Mouse (Mus musculus): Measurements from ENCODE around the gene 1700003E16Rik. TPM values are rescaled to one million over a fixed set of nuclear protein-coding genes. Genes with fewer than 3 reads are reported as not detected.
"Not testable (repeated sequence)": the region's sequence is repeated elsewhere in the genome, so short reads cannot be mapped to it uniquely, and the experiment has no call there.

Gene 1700003E16Rik
- polyA plus RNA-seq, 1 experiment from 2014 or later: 1.6 TPM

DNA sequence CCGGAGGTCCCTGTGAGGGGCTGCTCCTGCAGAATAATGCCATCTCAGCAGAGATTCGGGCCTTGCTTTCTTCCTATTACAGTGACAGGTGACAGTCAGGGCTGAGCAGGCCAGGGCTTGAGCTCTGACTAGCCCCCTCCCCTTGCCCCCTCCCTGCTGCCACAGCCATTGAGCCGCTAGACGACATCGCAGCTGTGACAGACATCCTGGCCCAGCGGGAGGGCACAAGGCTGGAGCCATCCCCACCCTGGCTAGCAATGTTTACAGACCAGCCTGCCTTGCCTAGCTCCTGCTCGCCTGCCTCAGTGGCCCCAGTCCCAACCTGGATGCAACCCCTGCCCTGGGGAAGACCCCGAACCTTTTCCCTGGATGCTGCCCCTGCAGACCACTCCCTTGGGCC, 4.5 kb upstream of the 1700003E16Rik start:
- ATAC-seq (replicated peaks; ENCODE audit: low FRiP score, low read depth): no peak
- 48% methylated on average over 8 of the region's 8 CpGs for WGBS
- Histone ChIP-seq H3K9me3 (replicated peaks; ENCODE audit: low read length) (no peaks in the 10 kb centered on the region), H3K27ac (no peak overlapping the region), H3K9ac (ENCODE audit: low read depth, low read length) (no peak overlapping the region), H3K27me3 (ENCODE audit: insufficient read depth, low read length) (no peaks in the 10 kb centered on the region), H3K4me3 (replicated peaks; ENCODE audit: low read depth, low read length) (no peak overlapping the region), H3K4me2 (ENCODE audit: low read length) (no peak overlapping the region), H3K36me3 (ENCODE audit: insufficient read depth, low read length) (peaks cover 15% of the 10 kb centered on the region; the same call in 1 of the 2 replicates), H3K4me1 (replicated peaks; ENCODE audit: insufficient read depth, low read length) (peaks cover 7% of the 10 kb centered on the region; the same call in 1 of the 2 replicates)
- DNase-seq (ENCODE audit: low spot score): no peak
- no peak for TF ChIP-seq CTCF (IDR thresholded peaks at IDR 0.05; ENCODE audit: low read depth)

DNA sequence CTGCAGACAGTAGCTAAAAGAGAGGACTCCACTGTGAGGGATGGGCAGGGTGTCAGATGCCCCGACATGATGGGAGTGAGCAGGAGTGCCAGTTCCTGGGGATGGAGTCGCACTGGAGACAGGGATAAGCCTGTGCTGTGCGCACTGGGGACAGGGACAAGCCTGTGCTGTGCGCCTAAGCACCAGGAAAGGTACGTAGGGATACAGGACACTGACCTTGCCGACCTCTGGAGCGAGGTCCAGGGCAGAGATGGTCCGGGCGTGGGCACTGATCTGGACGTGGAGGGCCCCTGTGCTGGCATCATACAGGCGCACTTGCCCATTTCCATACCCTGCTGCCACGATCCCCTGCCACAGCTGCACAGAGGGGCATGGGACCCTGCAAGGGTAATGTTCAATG, 3.2 kb upstream of the 1700003E16Rik start:
- Histone ChIP-seq H3K27me3 (ENCODE audit: insufficient read depth, low read length) (no peaks in the 10 kb centered on the region), H3K36me3 (ENCODE audit: insufficient read depth, low read length) (peaks cover 15% of the 10 kb centered on the region; the same call in 1 of the 2 replicates), H3K4me2 (ENCODE audit: low read length) (no peak overlapping the region), H3K9me3 (replicated peaks; ENCODE audit: low read length) (no peaks in the 10 kb centered on the region), H3K4me1 (replicated peaks; ENCODE audit: insufficient read depth, low read length) (peaks cover 7% of the 10 kb centered on the region; the same call in 1 of the 2 replicates), H3K27ac (no peak overlapping the region), H3K4me3 (replicated peaks; ENCODE audit: low read depth, low read length) (no peak overlapping the region), H3K9ac (ENCODE audit: low read depth, low read length) (no peak overlapping the region)
- DNase-seq (ENCODE audit: low spot score) (no peak), ATAC-seq (replicated peaks; ENCODE audit: low FRiP score, low read depth) (no peak)
- TF ChIP-seq CTCF (IDR thresholded peaks at IDR 0.05; ENCODE audit: low read depth): no peak
- 86% methylated on average over 12 of the region's 12 CpGs for WGBS

DNA sequence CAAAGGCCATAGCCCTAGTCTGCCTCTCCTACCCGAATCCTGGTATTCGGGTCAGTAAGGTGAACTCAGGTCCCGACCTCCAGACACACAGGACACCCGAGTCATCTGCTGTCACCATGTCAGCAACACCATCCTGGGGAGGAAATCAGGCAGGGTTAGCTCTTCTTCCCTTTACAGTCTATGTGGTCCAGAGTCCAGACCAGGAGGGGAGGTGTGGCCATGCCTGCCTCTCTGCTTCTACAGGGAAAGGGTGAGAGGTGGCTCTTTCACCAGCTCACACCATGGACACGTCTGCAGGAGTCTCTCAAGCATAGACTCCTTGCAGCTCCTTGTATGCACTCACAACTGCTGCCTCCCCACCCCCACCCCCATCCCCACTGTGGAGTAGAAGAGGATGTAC, 2.7 kb upstream of the 1700003E16Rik start:
- ATAC-seq (replicated peaks; ENCODE audit: low FRiP score, low read depth) (no peak; the same call in 1 of the 2 replicates), DNase-seq (ENCODE audit: low spot score) (no peak)
- no peaks in the 10 kb centered on the region for H3K27me3 ChIP-seq (ENCODE audit: insufficient read depth, low read length)
- peaks cover 7% of the 10 kb centered on the region; the same call in 1 of the 2 replicates for H3K4me1 ChIP-seq (replicated peaks; ENCODE audit: insufficient read depth, low read length)
- no peak overlapping the region for H3K27ac ChIP-seq
- H3K4me3 ChIP-seq (replicated peaks; ENCODE audit: low read depth, low read length): no peak overlapping the region
- H3K9me3 ChIP-seq (replicated peaks; ENCODE audit: low read length): no peaks in the 10 kb centered on the region
- H3K9ac ChIP-seq (ENCODE audit: low read depth, low read length): no peak overlapping the region
- H3K36me3 ChIP-seq (ENCODE audit: insufficient read depth, low read length): peaks cover 15% of the 10 kb centered on the region; the same call in 1 of the 2 replicates
- 72% methylated on average over 5 of the region's 5 CpGs for whole genome bisulfite sequencing
- H3K4me2 ChIP-seq (ENCODE audit: low read length): no peak overlapping the region
- no peak for TF ChIP-seq CTCF (IDR thresholded peaks at IDR 0.05; ENCODE audit: low read depth)

DNA sequence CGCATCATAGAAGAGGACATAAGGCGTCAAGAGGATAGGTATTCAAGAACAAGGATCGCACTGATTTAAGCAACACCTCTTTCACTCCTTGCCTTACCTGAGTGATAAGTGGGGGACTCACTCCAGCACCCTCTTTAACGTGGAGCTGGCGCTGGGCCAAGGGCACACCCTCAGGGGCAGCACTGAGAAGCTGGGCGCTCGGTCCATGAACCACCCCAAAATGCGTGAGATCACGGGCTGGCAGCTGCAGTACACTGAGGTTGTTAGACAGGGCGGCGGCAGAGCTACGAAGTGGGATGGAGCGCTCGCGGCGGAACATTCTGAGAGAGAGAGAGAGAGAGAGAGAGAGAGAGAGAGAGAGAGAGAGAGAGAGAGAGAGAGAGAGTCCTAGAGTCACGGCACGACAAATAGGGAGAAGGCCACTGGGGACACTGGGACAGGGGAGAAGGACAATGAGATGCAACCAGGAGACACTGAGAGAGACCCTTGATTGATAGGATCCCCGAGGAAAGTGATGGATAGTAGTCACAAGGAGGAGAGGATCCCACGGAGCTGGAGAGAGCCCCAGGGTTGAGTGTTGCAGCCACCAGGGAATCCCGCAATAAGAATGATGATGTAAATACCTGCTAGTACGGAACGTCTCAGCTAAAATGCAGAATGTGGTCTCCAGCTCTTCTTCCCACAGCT, 509 bp upstream of the 1700003E16Rik start:
- peak overlapping the region; percentile 41 for H3K4me3 ChIP-seq (replicated peaks; ENCODE audit: low read depth, low read length)
- no peak for TF ChIP-seq CTCF (IDR thresholded peaks at IDR 0.05; ENCODE audit: low read depth)
- peaks cover 7% of the 10 kb centered on the region; the same call in 1 of the 2 replicates for H3K4me1 ChIP-seq (replicated peaks; ENCODE audit: insufficient read depth, low read length)
- no peak overlapping the region for H3K27ac ChIP-seq
- peak overlapping the region; percentile 35; the same call in 1 of the 2 replicates for H3K9ac ChIP-seq (ENCODE audit: low read depth, low read length)
- peaks cover 5% of the 10 kb centered on the region; the same call in 1 of the 2 replicates for H3K36me3 ChIP-seq (ENCODE audit: insufficient read depth, low read length)
- WGBS: 10% methylated on average over 23 of the region's 23 CpGs
- DNase-seq (ENCODE audit: low spot score) (no peak), ATAC-seq (replicated peaks; ENCODE audit: low FRiP score, low read depth) (no peak)
- H3K9me3 ChIP-seq (replicated peaks; ENCODE audit: low read length): no peaks in the 10 kb centered on the region
- peaks cover under 1% of the 10 kb centered on the region; the same call in 1 of the 2 replicates for H3K27me3 ChIP-seq (ENCODE audit: insufficient read depth, low read length)
- H3K4me2 ChIP-seq (ENCODE audit: low read length): peak overlapping the region; percentile 74

DNA sequence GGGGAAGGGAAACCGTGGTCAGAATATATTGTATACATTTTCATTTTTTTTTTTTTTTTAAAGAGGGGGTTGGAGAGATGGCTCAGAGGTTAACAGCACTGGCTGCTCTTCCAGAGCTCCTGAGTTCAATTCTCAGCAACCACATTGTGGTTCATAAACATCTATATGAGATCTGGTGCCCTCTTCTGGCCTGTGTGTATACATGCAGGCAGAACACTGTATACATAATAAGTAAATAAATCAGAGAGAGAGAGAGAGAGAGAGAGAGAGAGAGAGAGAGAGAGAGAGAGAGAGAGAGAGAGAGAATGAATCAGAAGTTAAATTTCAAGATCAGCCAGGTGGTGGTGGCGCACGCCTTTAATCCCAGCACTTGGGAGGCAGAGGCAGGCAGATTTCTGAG, 3.3 kb downstream of the 1700003E16Rik start:
- DNase-seq (ENCODE audit: low spot score): peak; percentile 85
- not testable (repeated sequence) for ATAC-seq (replicated peaks; ENCODE audit: low FRiP score, low read depth); H3K9ac ChIP-seq (ENCODE audit: low read depth, low read length); H3K27ac ChIP-seq; H3K4me3 ChIP-seq (replicated peaks; ENCODE audit: low read depth, low read length); H3K9me3 ChIP-seq (replicated peaks; ENCODE audit: low read length); H3K36me3 ChIP-seq (ENCODE audit: insufficient read depth, low read length); H3K4me2 ChIP-seq (ENCODE audit: low read length)
- WGBS: 30% methylated on average over 3 of the region's 3 CpGs
- H3K4me1 ChIP-seq (replicated peaks; ENCODE audit: insufficient read depth, low read length): peaks cover 19% of the 10 kb centered on the region; the same call in 1 of the 2 replicates
- peak; percentile 83 for TF ChIP-seq CTCF (IDR thresholded peaks at IDR 0.05; ENCODE audit: low read depth)
- peaks cover 13% of the 10 kb centered on the region; the same call in 1 of the 2 replicates for H3K27me3 ChIP-seq (ENCODE audit: insufficient read depth, low read length)

DNA sequence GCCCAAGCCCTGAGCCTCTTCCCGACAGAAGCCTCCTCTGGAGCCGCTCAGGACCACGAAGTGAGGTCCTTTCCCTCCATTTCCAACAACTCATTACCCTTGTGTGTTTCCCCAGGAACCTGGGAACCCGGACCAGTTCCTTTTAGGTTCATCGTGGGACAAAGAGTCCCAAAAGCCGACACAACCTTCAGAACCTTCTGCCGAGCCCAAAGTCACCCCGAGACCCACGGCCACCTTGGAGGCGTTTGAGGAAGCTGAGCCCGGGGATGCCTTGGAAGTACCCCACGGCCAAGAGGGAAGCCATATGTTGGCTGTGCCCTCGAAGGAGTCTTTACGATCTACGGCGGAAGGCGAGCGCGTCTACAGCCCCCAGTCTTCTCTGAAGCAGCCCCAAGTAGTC, 5.2 kb downstream of the 1700003E16Rik start:
- no peak for ATAC-seq (replicated peaks; ENCODE audit: low FRiP score, low read depth)
- peak overlapping the region; percentile 73 for H3K4me2 ChIP-seq (ENCODE audit: low read length)
- TF ChIP-seq CTCF (IDR thresholded peaks at IDR 0.05; ENCODE audit: low read depth): no peak
- H3K4me3 ChIP-seq (replicated peaks; ENCODE audit: low read depth, low read length): peak overlapping the region; percentile 26
- peaks cover 18% of the 10 kb centered on the region for H3K4me1 ChIP-seq (replicated peaks; ENCODE audit: insufficient read depth, low read length)
- DNase-seq (ENCODE audit: low spot score): no peak
- WGBS: 11% methylated on average over 19 of the region's 19 CpGs
- no peaks in the 10 kb centered on the region for H3K36me3 ChIP-seq (ENCODE audit: insufficient read depth, low read length)
- no peak overlapping the region for H3K27ac ChIP-seq
- H3K27me3 ChIP-seq (ENCODE audit: insufficient read depth, low read length): peaks cover 13% of the 10 kb centered on the region; the same call in 1 of the 2 replicates
- H3K9ac ChIP-seq (ENCODE audit: low read depth, low read length): peak overlapping the region; percentile 54; the same call in 1 of the 2 replicates
- no peaks in the 10 kb centered on the region for H3K9me3 ChIP-seq (replicated peaks; ENCODE audit: low read length)

All from kidney, postnatal 0 days (tissue).